Mouse (Mus musculus) midbrain, postnatal 0 days (tissue): ENCODE results near the gene Zfand3. TPM values are rescaled to one million over a fixed set of nuclear protein-coding genes. Genes with fewer than 3 reads are reported as not detected.

Experiments used
- ATAC-seq: fragments of 200-750 bp; cut with Nextera tagmentation; 2 replicates; pipeline ENCODE4 v1.8.0; 2017; ENCODE audit warnings: moderate number of reproducible peaks, mild to moderate bottlenecking, moderate TSS enrichment, moderate library complexity; ENCODE audit not compliant: low FRiP score
- DNase-seq: peaks from one replicate; pipeline ENCODE4 v3.0.0-alpha.2; 2015; ENCODE audit warnings: low spot score
- H3K27ac ChIP-seq: fragments of 300-500 bp; sonication (generic); 2 replicates; pipeline ENCODE4 v1.5.1; 2014; ENCODE audit warnings: low read depth, mild to moderate bottlenecking, low read length, mixed read lengths
- H3K27me3 ChIP-seq: fragments of 300-500 bp; sonication (generic); 2 replicates; pipeline ENCODE4 v1.6.1; 2014; ENCODE audit warnings: low read length, control low read depth, mixed read lengths; ENCODE audit not compliant: insufficient read depth
- H3K36me3 ChIP-seq: fragments of 300-500 bp; sonication (generic); 2 replicates; pipeline ENCODE4 v1.6.1; 2014; ENCODE audit warnings: low read length, control low read depth, mixed read lengths; ENCODE audit not compliant: insufficient read depth
- H3K4me1 ChIP-seq: fragments of 300-500 bp; sonication (generic); 2 replicates; pipeline ENCODE4 v1.6.1; 2014; ENCODE audit warnings: mild to moderate bottlenecking, control low read depth, antibody characterized with exemption, low read length, mixed read lengths; ENCODE audit not compliant: insufficient read depth
- H3K4me2 ChIP-seq: fragments of 300-500 bp; sonication (generic); 2 replicates; pipeline ENCODE4 v1.6.1; 2014; ENCODE audit warnings: low read depth, mild to moderate bottlenecking, low read length, mixed read lengths; ENCODE audit not compliant: poor library complexity, severe bottlenecking
- H3K4me3 ChIP-seq: fragments of 300-500 bp; sonication (generic); 2 replicates; pipeline ENCODE4 v1.5.1; 2014; ENCODE audit warnings: low read depth, mild to moderate bottlenecking, low read length, moderate library complexity
- H3K9ac ChIP-seq: fragments of 300-500 bp; sonication (generic); replicated peaks from 2 replicates; pipeline ENCODE4 v1.6.1; 2014; ENCODE audit warnings: mild to moderate bottlenecking, low read length, moderate library complexity, mixed read lengths; ENCODE audit not compliant: poor library complexity, severe bottlenecking
- H3K9me3 ChIP-seq: fragments of 300-500 bp; sonication (generic); 2 replicates; pipeline ENCODE4 v1.6.1; 2016; ENCODE audit warnings: low read length, control low read depth
- CTCF ChIP-seq: IDR thresholded peaks from 2 replicates; pipeline ENCODE4 v1.5.1; 2016; ENCODE audit warnings: antibody characterized with exemption, mild to moderate bottlenecking
- WGBS: fragments of 180-500 bp; shearing (Covaris S2); extraction: QIAGEN DNeasy Blood & Tissue Kit; methylation state at CpG from one replicate; pipeline ENCODE4 v1.1.7; 2014; 5-methylcytosine and 5-hydroxymethylcytosine counted together
- polyA plus RNA-seq: library from polyadenylated mRNA; unstranded; fragments of >200 nt; fragmentation: Nextera tagmentation; extraction: Ambion mirVana; gene quantifications from 2 replicates; pipeline ENCODE4 v1.2.1, GENCODE M21; 2015
- total RNA-seq: library from RNA; depleted of rRNA; stranded (reverse); fragments of >200 nt; gene quantifications from 2 replicates; pipeline ENCODE4 v1.2.3, GENCODE M21; 2014

Zfand3 gene
- total and polyA plus RNA-seq, 2 experiments from 2014 or later, result 41.3 to 72.2 TPM

GRCm38 (mm10) chr17:30137115-30137514, 132.6 kb downstream of the Zfand3 start:
- no peaks in the 10 kb centered on the region for H3K4me1 ChIP-seq
- H3K4me3 ChIP-seq, result no peak overlapping the region
- no peak for TF ChIP-seq CTCF
- no peak overlapping the region for H3K9ac ChIP-seq
- 95% methylated on average over 4 of the region's 4 CpGs for WGBS
- DNase-seq (no peak), ATAC-seq (no peak)
- no peaks in the 10 kb centered on the region for H3K9me3 ChIP-seq
- H3K36me3 ChIP-seq, result no peaks in the 10 kb centered on the region; the same call in 1 of the 2 replicates
- H3K27me3 ChIP-seq, result no peaks in the 10 kb centered on the region
- H3K4me2 ChIP-seq, result no peak overlapping the region
- no peak overlapping the region for H3K27ac ChIP-seq

- no peak for TF ChIP-seq CTCF
- WGBS, result 86% methylated on average over 6 of the region's 6 CpGs
- no peak for DNase-seq
These were observed 139.6 kb downstream of the Zfand3 start for GRCm38 (mm10) chr17:30144114-30144513.

GRCm38 (mm10) chr17:30145596-30146149, 141.1 kb downstream of the Zfand3 start:
- peak; percentile 8; the same call in 1 of the 2 replicates for TF ChIP-seq CTCF
- Histone ChIP-seq H3K27me3 (no peaks in the 10 kb centered on the region), H3K36me3 (no peaks in the 10 kb centered on the region)

More at GRCm38 (mm10) chr17:30144114-30144513, 139.6 kb downstream of the Zfand3 start:
- Histone ChIP-seq H3K36me3 (no peaks in the 10 kb centered on the region), H3K27ac (no peak overlapping the region), H3K9ac (no peak overlapping the region), H3K4me1 (0 out of 2 replicates have a peak, but pooled peaks cover 4% of the 10 kb centered on the region), H3K27me3 (no peaks in the 10 kb centered on the region), H3K4me2 (no peak overlapping the region), H3K4me3 (no peak overlapping the region), H3K9me3 (no peaks in the 10 kb centered on the region)
- no peak for ATAC-seq

GRCm38 (mm10) chr17:30146555-30146954, 142.0 kb downstream of the Zfand3 start:
- DNase-seq, result no peak
- H3K4me3 ChIP-seq, result no peak overlapping the region
- ATAC-seq, result no peak
- WGBS, result 77% methylated on average over 7 of the region's 7 CpGs
- no peak for TF ChIP-seq CTCF
- no peaks in the 10 kb centered on the region for H3K27me3 ChIP-seq
- no peak overlapping the region for H3K27ac ChIP-seq
- no peaks in the 10 kb centered on the region for H3K36me3 ChIP-seq
- no peaks in the 10 kb centered on the region for H3K9me3 ChIP-seq
- no peak overlapping the region for H3K4me2 ChIP-seq
- peaks cover 6% of the 10 kb centered on the region; the same call in 1 of the 2 replicates for H3K4me1 ChIP-seq
- no peak overlapping the region for H3K9ac ChIP-seq

More at GRCm38 (mm10) chr17:30145596-30146149, 141.1 kb downstream of the Zfand3 start:
- H3K4me3 ChIP-seq, result no peak overlapping the region
- H3K9me3 ChIP-seq, result no peaks in the 10 kb centered on the region
- H3K4me2 ChIP-seq, result no peak overlapping the region
- 74% methylated on average over 10 of the region's 10 CpGs for WGBS
- H3K9ac ChIP-seq, result no peak overlapping the region
- H3K27ac ChIP-seq, result no peak overlapping the region
- peaks cover 6% of the 10 kb centered on the region; the same call in 1 of the 2 replicates for H3K4me1 ChIP-seq
- DNase-seq (no peak), ATAC-seq (no peak)

GRCm38 (mm10) chr17:30147897-30148296, 143.4 kb downstream of the Zfand3 start:
- no peak overlapping the region for H3K4me3 ChIP-seq
- DNase-seq (no peak), ATAC-seq (no peak)
- H3K4me2 ChIP-seq, result no peak overlapping the region
- no peak for TF ChIP-seq CTCF
- whole genome bisulfite sequencing, result 54% methylated on average over 1 of the region's 1 CpGs
- no peaks in the 10 kb centered on the region for H3K27me3 ChIP-seq
- no peaks in the 10 kb centered on the region for H3K36me3 ChIP-seq
- H3K9ac ChIP-seq, result no peak overlapping the region
- no peak overlapping the region for H3K27ac ChIP-seq
- H3K4me1 ChIP-seq, result peaks cover 6% of the 10 kb centered on the region; the same call in 1 of the 2 replicates
- H3K9me3 ChIP-seq, result no peaks in the 10 kb centered on the region

- WGBS, result 57% methylated on average over 6 of the region's 6 CpGs
- no peaks in the 10 kb centered on the region for H3K27me3 ChIP-seq
- H3K36me3 ChIP-seq, result no peaks in the 10 kb centered on the region
- ATAC-seq (no peak), DNase-seq (no peak)
- H3K9ac ChIP-seq, result no peak overlapping the region
- no peak overlapping the region for H3K4me3 ChIP-seq
- H3K27ac ChIP-seq, result no peak overlapping the region
- H3K4me1 ChIP-seq, result peaks cover 6% of the 10 kb centered on the region; the same call in 1 of the 2 replicates
- H3K4me2 ChIP-seq, result no peak overlapping the region
- H3K9me3 ChIP-seq, result no peaks in the 10 kb centered on the region
- TF ChIP-seq CTCF, result no peak
These were observed 143.8 kb downstream of the Zfand3 start for GRCm38 (mm10) chr17:30148320-30148719.
